Mouse (Mus musculus) cerebellum, postnatal 10 days (tissue): ENCODE measurements at regions not wholly inside any gene's neighbourhood (a gene's known extent, or its start where the extent isn't known, plus 50 kb on each side); places are given as distances from the start of the nearest gene placed in this dataset.
"Not testable (repeated sequence)": the region's sequence is repeated elsewhere in the genome, so short reads cannot be mapped to it uniquely, and the experiment has no call there.

Source experiments
- DNase-seq, 2 experiments: peaks; one replicate each; pipeline ENCODE4 v3.0.0; 2021; ENCODE audit warnings: mixed read lengths in 2 of 2

GRCm38 (mm10) chr1:145139267-145139651 is 364.0 kb upstream of the Rgs18 start:
- no peak for DNase-seq

- peak; percentile 16 to 23 for DNase-seq
These were observed 363.4 kb upstream of the Rgs18 start for GRCm38 (mm10) chr1:145138452-145139266.

GRCm38 (mm10) chr1:145131020-145131419 is 355.8 kb upstream of the Rgs18 start:
- DNase-seq: no peak

DNA sequence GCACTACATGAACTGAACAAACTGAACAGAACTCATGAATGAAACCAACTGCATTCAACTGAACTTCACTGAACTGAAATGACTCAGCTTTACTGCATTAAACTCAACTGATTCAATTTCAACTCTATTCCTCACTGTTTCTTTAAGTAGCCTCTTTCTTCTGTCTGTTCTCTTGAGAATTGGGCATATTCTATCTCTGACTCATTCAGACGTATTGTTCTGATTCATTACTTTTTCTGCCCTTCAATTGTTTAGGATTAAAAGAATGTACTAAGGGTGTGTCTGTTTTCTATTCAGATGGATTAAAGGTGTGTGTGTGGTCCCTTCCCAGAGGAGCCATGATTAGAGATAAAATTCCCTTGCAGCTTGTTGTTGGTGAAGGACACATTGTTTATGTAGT is 337.9 kb upstream of the Rgs18 start:
- DNase-seq: no peak

- DNase-seq: not testable (repeated sequence)
These were observed 331.5 kb upstream of the Rgs18 start for GRCm38 (mm10) chr1:145106771-145107170.

GRCm38 (mm10) chr1:145065255-145065854 is 290.1 kb upstream of the Rgs18 start:
- DNase-seq: no peak

GRCm38 (mm10) chr1:145064384-145064783 is 289.1 kb upstream of the Rgs18 start:
- DNase-seq: no peak

DNA sequence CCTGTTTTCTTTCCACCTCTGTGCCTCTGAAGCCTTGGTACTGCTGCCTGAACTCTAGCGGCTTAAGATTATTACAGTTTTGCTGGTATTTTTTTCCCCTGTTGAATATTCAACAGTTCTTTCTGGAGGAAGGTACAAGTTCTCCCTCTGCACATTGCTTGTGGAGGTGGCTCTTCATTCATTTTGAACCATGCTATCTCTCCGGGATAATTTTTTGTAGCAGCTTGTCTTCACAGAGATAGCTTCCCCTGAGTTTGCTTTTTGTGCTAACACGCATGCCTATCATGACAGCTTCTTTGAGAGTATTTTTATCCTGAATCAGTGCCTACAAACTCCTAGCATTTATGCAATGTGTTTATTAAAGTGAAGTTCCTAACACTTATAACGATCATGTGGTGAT is 240.4 kb upstream of the Rgs18 start:
- DNase-seq: no peak

- DNase-seq: no peak
These were observed 235.6 kb upstream of the Rgs18 start for GRCm38 (mm10) chr1:145010833-145011232.

GRCm38 (mm10) chr1:144978167-144978566 is 202.9 kb upstream of the Rgs18 start:
- DNase-seq: no peak

- no peak for DNase-seq
These were observed 190.5 kb upstream of the Rgs18 start for GRCm38 (mm10) chr1:144965736-144966135.

DNA sequence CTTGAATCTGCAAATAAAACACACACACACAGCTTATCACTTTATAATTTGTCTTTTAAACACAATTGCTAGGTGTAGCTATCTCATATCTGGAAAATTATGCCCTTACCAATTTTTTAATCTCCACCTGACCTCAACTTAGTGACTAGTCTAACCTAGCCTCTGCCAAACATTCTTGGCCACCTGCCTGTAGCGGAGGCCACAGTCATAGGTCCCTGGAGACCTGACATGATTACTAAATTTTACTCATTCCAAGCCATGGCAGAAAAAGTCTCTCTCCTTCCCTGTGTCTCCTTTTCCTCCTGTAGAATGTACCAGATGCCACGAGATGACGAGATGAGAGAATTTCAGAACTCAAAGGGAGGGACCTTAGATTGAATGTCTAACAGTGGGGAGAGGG is 163.8 kb upstream of the Rgs18 start:
- peak; percentile 33 to 41 for DNase-seq

DNA sequence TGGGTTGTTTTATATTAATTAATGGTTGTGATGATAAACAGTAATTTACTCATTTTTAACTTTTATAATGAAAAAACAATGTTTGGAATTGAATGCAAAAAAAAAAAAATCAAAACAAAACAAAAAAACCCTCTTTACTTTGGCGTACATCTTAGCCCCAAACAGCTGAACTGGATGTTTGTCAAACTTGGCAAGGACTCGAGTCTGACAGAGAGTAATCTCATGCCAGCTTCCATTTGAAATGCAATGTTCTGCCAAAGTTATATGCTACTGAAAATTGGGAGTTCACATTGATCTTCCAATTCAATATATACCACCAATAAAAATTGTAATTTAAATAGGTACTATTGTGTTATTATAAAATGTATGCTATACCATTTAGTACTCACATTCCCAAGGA is 150.9 kb upstream of the Rgs18 start:
- DNase-seq: peak; percentile 29 to 35

DNA sequence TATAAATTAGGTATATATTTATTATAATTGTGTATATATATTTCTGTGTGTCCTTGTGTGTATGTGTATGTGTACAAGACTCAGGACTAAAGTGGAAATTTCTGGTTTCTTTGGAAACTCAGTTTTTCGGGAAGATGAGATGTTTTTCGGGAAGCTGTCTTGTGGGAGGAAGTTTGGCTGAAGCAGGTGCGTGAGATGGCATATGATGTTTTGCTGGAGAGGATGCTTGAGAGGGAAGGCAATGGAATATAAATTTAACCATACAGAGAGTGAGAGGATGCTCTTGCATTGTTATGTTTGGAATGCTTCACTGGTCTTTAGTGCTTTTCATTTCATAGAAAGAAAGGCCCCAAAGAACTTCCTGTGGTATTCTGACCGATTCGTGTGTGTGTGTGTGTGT is 141.3 kb upstream of the Rgs18 start:
- DNase-seq: no peak

DNA sequence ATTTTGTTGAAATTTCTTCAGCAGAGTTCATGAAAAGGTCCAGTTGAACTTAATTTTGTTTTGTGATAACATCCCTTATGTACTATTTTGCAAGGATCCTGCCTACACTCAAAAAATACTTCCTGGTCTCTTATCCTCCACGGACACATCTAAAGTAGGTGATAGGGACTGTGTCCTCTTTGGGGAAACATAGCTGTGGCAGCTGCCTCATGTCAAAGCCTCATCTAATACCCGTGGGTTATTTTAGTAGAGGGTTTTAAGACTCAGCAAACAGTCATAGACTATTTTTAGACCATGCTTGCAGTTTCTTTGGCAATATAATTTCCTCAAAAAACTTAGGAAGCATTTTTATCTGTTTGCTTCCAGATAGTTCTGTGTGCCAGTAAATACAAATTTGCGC is 127.8 kb upstream of the Rgs18 start:
- no peak for DNase-seq

DNA sequence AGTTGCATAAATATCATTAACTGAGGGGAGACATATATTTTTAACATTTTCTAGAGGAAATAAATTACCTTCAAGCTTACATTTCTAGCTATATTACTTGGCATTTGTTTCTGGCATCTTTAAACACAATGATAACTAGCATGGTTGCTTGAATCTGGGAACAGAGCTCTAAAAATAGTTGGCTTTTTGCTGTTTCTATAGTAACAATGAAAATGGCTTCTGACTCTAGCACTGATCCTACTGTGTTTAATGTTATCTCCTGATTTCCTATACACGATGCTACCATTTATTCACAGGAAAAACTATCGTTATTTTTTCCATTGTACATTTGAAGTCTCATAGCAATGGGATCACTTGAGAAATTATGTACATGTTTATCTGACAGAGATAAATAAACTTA is 108.4 kb upstream of the Rgs18 start:
- DNase-seq: no peak

GRCm38 (mm10) chr1:144862133-144862532 is 86.9 kb upstream of the Rgs18 start:
- DNase-seq: no peak
